Mouse (Mus musculus) layer of hippocampus, postnatal 25 days (tissue): ENCODE results near the gene 1700001O22Rik. TPM values are rescaled to one million over a fixed set of nuclear protein-coding genes. Genes with fewer than 3 reads are reported as not detected.

Source experiments
- DNase-seq, 2 experiments: peaks; one replicate each; pipeline ENCODE4 v3.0.0; 2022; ENCODE audit warnings: mixed read lengths in 2 of 2, low spot score in 1 of 2; ENCODE audit errors: extremely low spot score in 1 of 2
- total RNA-seq, 2 experiments: library from RNA; stranded (reverse); gene quantifications; 2 replicates each; pipeline ENCODE4 v1.2.3; 2021

1700001O22Rik gene
- total RNA-seq, 2 experiments from 2014 or later, result 4.0 to 5.5 TPM

DNA sequence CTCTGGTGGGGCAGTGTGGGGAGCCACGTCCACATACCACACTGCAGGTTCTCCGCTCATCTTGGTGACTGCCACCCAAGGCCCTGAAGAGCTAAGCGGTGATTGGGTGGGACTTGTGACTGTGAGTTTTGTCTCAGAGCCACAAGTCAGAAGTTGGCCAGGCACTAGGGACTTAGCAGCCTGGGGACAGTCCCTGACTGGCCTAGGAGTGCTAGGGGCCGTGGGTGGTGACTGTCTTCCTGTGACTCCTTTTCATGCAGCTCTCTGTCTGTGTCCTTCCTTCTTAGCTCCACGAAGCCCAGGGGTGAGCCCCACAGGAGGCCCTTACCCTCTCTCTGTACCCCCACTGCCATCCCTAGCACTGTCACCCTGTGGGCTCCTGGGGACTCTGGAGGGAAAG, 16.4 kb upstream of the 1700001O22Rik start:
- DNase-seq, result no peak

GRCm38 (mm10) chr2:30816383-30816782, 12.9 kb upstream of the 1700001O22Rik start:
- DNase-seq, result no peak

DNA sequence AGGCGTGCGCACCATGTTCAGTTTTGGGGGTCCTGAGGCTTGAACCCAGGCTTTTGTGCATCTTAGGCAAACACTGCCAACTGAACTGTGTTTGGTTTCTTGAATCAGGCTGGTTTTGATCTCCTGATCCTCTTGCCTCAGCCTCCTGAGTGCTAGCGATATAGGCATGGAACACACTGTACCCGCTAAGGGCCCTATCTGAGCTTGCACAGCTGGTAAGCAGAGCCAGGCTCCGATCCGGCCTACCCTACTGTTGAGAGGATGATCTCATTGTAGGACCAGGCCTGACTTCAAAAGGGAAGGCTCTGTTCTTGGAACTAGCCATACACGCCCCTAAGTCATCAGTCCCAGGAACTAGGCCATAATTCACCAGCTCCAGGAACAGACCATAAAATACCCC, 7.1 kb upstream of the 1700001O22Rik start:
- DNase-seq, result no peak

DNA sequence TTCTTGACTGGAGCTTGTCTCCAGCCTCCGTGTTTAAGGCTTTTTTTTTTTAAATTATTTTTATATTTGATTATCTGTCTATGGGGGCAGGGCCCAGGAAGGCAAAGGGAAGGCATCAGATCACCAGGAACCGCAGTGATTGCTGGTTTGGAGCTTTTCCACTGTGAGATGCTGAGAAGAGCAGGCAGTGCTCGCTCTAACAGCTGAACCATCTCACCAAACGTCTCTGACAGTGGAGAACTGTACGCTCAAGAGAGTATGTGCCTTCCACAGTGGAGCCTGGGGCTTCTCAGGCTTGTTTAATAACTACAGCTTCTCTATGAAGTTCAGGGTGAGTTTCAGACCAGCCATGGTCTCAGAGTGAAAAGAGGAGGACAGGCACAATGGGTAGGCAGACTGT, 6.0 kb upstream of the 1700001O22Rik start:
- DNase-seq, result no peak

GRCm38 (mm10) chr2:30808296-30808655, 4.8 kb upstream of the 1700001O22Rik start:
- DNase-seq, result no peak

- DNase-seq, result peak; percentile 88 to 90
Observed at GRCm38 (mm10) chr2:30807648-30808295, 4.3 kb upstream of the 1700001O22Rik start, which contains the start of gene Ntmt1. Ntmt1 (plus strand) TSS chr2:30807826.

DNA sequence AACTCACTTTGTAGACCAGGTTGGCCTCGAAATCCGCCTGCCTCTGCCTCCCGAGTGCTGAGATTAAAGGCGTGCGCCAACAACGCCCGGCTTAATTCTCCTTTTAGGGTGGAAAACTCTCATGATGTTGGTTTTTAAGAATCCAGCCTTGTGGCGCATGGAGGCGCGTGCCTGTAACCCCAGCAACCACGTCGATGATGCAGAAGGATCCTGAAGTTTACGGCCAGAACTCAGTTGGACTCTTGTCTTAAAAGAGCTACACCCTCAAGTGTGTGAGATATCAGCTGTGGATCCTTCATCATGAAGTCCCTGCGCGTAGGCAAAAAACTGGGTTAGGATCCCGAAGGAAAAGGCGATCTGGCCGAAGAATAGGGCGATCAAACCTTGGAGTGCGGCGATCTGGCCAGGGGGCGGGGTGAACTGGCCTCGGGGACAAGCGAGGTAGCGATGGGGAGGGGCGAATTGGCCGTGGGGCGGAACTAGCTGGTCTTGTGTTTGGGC, 3.7 kb upstream of the 1700001O22Rik start:
- no peak for DNase-seq

DNA sequence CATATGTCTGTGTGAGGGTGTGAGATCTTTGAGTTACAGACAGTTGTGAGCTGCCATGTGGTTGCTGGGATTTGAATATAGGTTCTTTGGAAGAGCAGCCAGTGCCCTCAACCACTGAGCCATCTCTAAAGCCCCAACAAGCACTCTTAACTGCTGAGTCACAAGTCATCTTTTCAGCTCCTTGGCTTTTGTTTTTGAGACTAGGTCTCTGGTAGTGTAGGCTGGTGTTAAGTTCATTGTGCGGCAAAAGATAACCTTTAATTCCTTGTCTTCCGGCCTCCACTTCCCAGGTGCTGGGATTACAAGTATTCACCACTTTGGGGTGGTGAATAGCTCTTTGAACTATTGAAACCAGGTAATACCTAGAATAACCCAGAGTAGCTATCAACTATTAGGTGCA, 2.5 kb upstream of the 1700001O22Rik start:
- no peak for DNase-seq

DNA sequence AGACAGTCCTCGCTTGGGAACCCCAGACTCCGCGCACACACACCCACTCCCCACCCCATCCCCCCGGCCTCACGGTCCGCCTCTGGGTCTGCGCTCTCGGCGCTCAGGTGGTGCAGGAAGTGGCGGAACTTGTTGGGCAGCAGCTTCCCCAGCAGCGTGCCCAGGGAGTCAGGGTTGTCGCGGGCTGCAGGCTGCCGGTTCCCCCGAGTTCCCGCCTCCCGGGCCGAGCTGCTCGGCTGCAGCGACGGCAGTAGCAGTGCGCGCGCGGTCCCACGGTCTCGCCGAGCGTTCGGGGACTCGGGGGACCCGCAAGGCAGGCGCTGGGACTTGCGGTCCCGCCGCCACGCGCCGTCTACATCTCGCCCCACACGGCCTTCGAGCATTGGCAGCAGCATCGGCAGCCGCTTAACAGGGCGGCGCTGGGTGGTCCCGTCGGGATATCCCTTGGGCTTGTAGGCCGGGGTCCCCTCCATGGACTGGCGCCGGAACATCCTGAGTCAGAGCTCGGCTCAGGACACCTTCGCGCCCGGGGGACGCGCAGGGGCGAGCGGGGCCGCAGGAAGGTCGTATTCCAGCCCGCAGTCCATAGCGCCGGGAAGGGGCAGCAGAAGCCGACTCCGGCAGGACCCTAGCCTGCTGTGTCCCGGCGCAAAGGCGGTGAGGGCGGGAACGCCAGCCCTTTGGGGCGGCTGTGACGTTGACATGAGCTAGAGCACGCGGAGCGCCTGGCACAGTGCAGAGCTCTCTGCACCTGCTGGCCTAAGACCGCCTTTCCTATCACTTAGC, 2.2 kb downstream of the 1700001O22Rik start:
- DNase-seq, result no peak

- no peak for DNase-seq
Observed at GRCm38 (mm10) chr2:30800671-30801066, 2.8 kb downstream of the 1700001O22Rik start.

DNA sequence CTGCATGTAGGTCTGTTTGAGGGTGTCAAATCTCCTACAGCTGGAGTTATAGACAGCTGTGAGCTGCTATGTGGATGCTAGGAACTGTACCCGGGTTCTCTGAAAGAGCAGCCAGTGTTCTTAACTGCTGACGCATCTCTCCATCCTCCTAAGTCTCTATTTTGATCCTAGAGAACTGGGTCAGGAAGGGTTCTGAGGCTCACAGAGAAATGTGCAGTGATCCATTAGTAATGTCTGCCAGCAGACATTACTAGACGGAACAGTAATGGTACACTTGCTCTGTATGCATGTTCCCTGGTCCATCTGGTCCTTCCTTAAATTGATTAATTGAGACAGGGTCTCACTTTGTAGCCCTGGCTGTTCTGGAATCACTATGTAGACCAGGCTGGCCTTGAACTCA, 4.0 kb downstream of the 1700001O22Rik start:
- DNase-seq, result no peak

DNA sequence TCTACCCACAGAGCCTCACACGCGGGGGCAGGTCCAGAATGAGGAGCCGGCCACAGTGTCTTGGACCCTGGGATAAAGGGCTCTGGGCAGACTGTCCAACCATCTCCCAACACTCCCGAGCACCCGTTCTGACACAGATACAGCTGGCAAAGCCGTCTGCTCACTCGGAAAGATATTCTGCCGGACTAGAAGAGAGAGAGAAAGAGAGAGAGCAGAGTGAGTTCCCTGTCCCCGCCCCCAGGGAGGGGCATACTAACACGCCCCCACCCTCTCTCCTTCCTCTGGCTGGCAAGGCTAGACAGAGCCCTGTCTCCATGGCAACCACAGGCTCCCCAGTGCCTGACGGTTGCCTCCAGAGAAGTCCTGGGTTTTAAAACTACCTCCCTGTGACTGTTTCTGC, 7.1 kb downstream of the 1700001O22Rik start:
- peak; percentile 65 to 66 for DNase-seq

- no peak for DNase-seq
Observed at GRCm38 (mm10) chr2:30795889-30796275, 7.6 kb downstream of the 1700001O22Rik start.

GRCm38 (mm10) chr2:30795271-30795888, 8.1 kb downstream of the 1700001O22Rik start:
- no peak for DNase-seq

DNA sequence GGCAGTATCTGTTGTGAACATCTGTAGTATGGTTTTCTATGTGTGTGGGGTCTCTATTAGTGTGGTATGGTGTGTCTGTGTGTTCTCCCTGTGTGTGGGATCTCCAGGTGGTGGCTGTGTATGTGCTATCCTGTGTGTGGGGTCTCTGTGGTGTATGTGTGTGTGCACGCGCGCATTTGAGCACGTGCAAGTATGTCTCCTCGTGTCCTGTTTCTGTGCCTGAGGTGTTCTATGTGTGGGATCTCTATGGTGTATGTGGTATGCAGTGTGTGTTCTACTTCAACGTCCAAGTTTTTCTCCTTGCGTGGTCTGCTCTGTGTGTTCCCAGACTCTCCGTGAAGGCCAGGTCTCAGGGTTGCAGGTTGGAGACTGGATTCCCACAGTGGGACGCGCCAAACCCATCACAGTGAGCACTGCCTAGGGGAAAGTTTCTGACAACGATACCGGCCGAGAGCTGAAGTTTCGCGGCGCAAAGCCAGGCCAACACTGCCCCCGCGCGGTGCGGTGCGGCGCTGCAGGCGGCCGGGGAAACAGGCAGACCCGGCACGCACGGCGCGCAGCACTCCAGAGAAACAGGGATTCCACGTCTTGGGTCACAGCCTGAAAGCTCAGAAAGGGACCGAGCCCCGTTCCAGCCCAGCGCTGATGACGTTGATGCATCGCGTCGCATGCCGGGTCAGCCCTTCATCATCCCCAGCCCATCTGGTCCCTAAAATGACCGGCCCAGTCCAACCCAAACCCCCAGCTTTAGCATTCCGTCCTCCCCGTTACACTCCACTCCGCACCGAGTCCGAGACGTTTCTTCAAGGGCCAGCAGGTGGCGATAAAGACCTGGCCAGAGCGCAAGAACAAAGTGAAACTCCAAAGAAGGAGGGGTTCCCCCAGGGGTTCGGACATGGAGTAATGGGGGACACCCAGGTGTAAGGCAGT, 9.0 kb downstream of the 1700001O22Rik start:
- DNase-seq, result peak; percentile 100

GRCm38 (mm10) chr2:30792061-30792460, 11.4 kb downstream of the 1700001O22Rik start:
- no peak for DNase-seq

GRCm38 (mm10) chr2:30787466-30787865, 16.0 kb downstream of the 1700001O22Rik start:
- DNase-seq, result no peak

DNA sequence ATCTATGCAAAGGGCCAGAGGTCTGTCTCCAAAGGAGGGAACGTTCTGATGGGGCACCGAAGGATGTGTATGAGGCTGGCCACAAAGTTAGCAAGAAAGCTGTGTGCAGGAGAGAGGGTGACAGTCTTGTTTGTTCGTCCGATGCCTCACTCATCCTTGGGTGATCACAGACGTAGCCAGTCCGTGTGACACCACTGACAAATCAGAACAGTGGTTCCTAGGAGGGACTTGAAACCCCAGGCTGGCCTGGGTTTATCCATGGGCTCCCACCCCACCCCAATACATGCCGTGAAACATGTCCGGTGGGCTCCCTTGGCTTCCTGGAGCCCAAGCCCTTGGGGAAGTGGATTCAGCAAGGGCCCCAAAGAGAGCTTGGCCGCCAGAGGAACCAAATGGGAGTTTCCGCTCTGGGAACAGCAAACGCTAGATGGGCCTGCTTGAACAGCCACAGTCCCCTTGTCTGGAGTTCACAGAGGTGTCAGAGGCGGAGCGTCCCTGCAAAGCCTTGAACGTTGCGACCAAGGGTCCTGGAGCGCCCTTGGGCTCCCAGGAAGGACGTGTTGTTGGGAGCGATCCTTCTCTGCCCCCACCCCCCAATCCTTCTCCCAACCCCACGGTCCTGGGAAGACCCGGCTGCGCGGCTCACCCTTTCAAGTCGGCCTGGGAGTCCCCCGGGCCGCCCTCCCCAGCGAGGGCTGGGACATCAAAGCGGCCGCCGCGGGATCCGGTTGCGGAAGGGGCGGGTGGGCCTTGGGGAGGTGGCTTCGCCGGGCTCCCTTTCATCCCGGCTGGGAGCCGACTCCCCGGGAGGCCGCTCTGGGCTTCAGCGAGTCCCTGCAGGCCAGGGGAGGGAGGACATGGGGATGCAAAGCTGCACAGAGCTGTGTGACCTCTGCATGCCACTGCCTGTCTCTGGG, 19.1 kb downstream of the 1700001O22Rik start:
- DNase-seq, result no peak

DNA sequence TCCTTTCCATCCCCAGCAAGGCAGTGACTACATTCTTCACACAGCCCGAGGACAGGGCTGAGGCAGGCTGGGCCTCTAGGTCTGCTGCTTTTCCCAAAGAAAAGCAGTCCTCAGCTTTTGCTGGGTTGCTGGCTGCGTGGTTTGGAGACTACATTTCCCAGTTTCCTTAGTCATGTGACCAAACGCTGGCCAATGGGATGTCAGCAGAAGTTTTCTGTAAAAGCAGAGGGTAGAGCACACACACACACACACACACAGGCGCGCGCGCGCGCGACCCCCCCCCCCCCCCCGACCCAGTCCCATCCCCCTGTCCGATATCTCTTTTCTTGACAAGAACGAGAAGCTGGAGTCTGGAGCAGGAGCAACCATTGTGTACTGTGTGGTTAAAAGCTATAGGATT, 20.1 kb downstream of the 1700001O22Rik start:
- DNase-seq, result peak in 1 of 2 experiments; percentile 61
